Mouse (Mus musculus): ENCODE measurements at regions not wholly inside any gene's neighbourhood (a gene's known extent, or its start where the extent isn't known, plus 50 kb on each side); places are given as distances from the start of the nearest gene placed in this dataset.

GRCm38 (mm10) chr1:72002471-72003116 lies 209.5 kb downstream of the Mreg start:
- DNase-seq (ENCODE audit: low spot score in 2 of 2) = no peak

GRCm38 (mm10) chr1:72000741-72001140 lies 211.4 kb downstream of the Mreg start:
- no peak for DNase-seq (ENCODE audit: low spot score in 2 of 2)

- no peak for DNase-seq (ENCODE audit: low spot score in 2 of 2)
These were observed 215.3 kb downstream of the Mreg start for GRCm38 (mm10) chr1:71996828-71997227.

GRCm38 (mm10) chr1:71996234-71996619 lies 215.9 kb downstream of the Mreg start:
- no peak for DNase-seq (ENCODE audit: low spot score in 2 of 2)

- no peak for DNase-seq (ENCODE audit: low spot score in 2 of 2)
These were observed 216.4 kb downstream of the Mreg start for GRCm38 (mm10) chr1:71995573-71996233.

GRCm38 (mm10) chr1:71990936-71991335 lies 221.2 kb downstream of the Mreg start:
- DNase-seq (ENCODE audit: low spot score in 2 of 2) = no peak

GRCm38 (mm10) chr1:71988086-71988485 lies 224.0 kb downstream of the Mreg start:
- no peak for DNase-seq (ENCODE audit: low spot score in 2 of 2)

- no peak for DNase-seq (ENCODE audit: low spot score in 2 of 2)
These were observed 226.1 kb downstream of the Mreg start for GRCm38 (mm10) chr1:71986047-71986446.

- DNase-seq (ENCODE audit: low spot score in 2 of 2) = no peak
These were observed 228.3 kb downstream of the Mreg start for GRCm38 (mm10) chr1:71983786-71984185.

GRCm38 (mm10) chr1:71982423-71983262 lies 229.5 kb downstream of the Mreg start:
- DNase-seq (ENCODE audit: low spot score in 2 of 2) = no peak

- no peak for DNase-seq (ENCODE audit: low spot score in 2 of 2)
These were observed 231.5 kb downstream of the Mreg start for GRCm38 (mm10) chr1:71980624-71981023.

- DNase-seq (ENCODE audit: low spot score in 2 of 2) = no peak
These were observed 232.8 kb downstream of the Mreg start for GRCm38 (mm10) chr1:71979261-71979660.

- no peak for DNase-seq (ENCODE audit: low spot score in 2 of 2)
These were observed 234.7 kb downstream of the Mreg start for GRCm38 (mm10) chr1:71977361-71977760.

- DNase-seq (ENCODE audit: low spot score in 2 of 2) = peak in 1 of 2 experiments; percentile 8
These were observed 237.4 kb downstream of the Mreg start for GRCm38 (mm10) chr1:71974715-71975114.

GRCm38 (mm10) chr1:71971943-71972342 lies 240.2 kb downstream of the Mreg start:
- peak; percentile 43 to 53 for DNase-seq (ENCODE audit: low spot score in 2 of 2)

- DNase-seq (ENCODE audit: low spot score in 2 of 2) = no peak
These were observed 241.3 kb downstream of the Mreg start for GRCm38 (mm10) chr1:71970771-71971170.

- no peak for DNase-seq (ENCODE audit: low spot score in 2 of 2)
These were observed 244.5 kb downstream of the Mreg start for GRCm38 (mm10) chr1:71967574-71968104.

GRCm38 (mm10) chr1:71964450-71965126 lies 247.5 kb downstream of the Mreg start:
- DNase-seq (ENCODE audit: low spot score in 2 of 2) = no peak

- DNase-seq (ENCODE audit: low spot score in 2 of 2) = peak; percentile 8 to 31
These were observed 255.2 kb downstream of the Mreg start for GRCm38 (mm10) chr1:71956940-71957339.

- DNase-seq (ENCODE audit: low spot score in 2 of 2) = no peak
These were observed 256.8 kb downstream of the Mreg start for GRCm38 (mm10) chr1:71955331-71955730.

- DNase-seq (ENCODE audit: low spot score in 2 of 2) = no peak
These were observed 258.8 kb downstream of the Mreg start for GRCm38 (mm10) chr1:71953292-71953691.

GRCm38 (mm10) chr1:71949549-71949948 lies 262.6 kb downstream of the Mreg start:
- DNase-seq (ENCODE audit: low spot score in 2 of 2) = no peak

All from heart, adult 9 months (tissue).